Mouse (Mus musculus) thymus, postnatal 0 days (tissue): ENCODE data around the gene Fam228a. TPM values are rescaled to one million over a fixed set of nuclear protein-coding genes. Genes with fewer than 3 reads are reported as not detected.

Experiments used
- polyA plus RNA-seq: library from polyadenylated mRNA; unstranded; fragments of >200 nt; fragmentation: Nextera tagmentation; extraction: Ambion mirVana; gene quantifications from 2 replicates; pipeline ENCODE4 v1.2.1, GENCODE M21; 2015

Gene Fam228a
- polyA plus RNA-seq, 1 experiment from 2014 or later: 0.20 TPM

Other genes with a start within 250 kb of the Fam228a start
- gene Itsn2, start 145.8 kb downstream of the Fam228a start, polyA plus RNA-seq: 47.9 and 53.0 TPM in 2 replicates
- not detected in 2 replicates for gene Gm3625, start 145.5 kb downstream of the Fam228a start, polyA plus RNA-seq
- 2.0 and 2.2 TPM in 2 replicates for gene Pfn4, start 30.6 kb upstream of the Fam228a start, polyA plus RNA-seq
- gene Fam228b, start 30.8 kb upstream of the Fam228a start, polyA plus RNA-seq: 2.4 and 3.6 TPM in 2 replicates
- 572 and 588 TPM in 2 replicates for gene Sf3b6, start 79.1 kb upstream of the Fam228a start, polyA plus RNA-seq
- 1.6 and 3.1 TPM in 2 replicates for gene Fkbp1b, start 103.2 kb upstream of the Fam228a start, polyA plus RNA-seq
- 22.5 and 23.1 TPM in 2 replicates for gene Wdcp, start 104.9 kb upstream of the Fam228a start, polyA plus RNA-seq
- gene Mfsd2b, start 135.9 kb upstream of the Fam228a start, polyA plus RNA-seq: 0.16 and 0.32 TPM in 2 replicates
- 21.2 and 27.7 TPM in 2 replicates for gene Ubxn2a, start 169.3 kb upstream of the Fam228a start, polyA plus RNA-seq
- 12.1 and 17.0 TPM in 2 replicates for gene Atad2b, start 178.9 kb upstream of the Fam228a start, polyA plus RNA-seq